Mouse (Mus musculus): ENCODE measurements around the gene Nop16. TPM values are rescaled to one million over a fixed set of nuclear protein-coding genes. Genes with fewer than 3 reads are reported as not detected.

The Nop16 gene
- polyA plus RNA-seq, 1 experiment: 87.4 TPM

DNA sequence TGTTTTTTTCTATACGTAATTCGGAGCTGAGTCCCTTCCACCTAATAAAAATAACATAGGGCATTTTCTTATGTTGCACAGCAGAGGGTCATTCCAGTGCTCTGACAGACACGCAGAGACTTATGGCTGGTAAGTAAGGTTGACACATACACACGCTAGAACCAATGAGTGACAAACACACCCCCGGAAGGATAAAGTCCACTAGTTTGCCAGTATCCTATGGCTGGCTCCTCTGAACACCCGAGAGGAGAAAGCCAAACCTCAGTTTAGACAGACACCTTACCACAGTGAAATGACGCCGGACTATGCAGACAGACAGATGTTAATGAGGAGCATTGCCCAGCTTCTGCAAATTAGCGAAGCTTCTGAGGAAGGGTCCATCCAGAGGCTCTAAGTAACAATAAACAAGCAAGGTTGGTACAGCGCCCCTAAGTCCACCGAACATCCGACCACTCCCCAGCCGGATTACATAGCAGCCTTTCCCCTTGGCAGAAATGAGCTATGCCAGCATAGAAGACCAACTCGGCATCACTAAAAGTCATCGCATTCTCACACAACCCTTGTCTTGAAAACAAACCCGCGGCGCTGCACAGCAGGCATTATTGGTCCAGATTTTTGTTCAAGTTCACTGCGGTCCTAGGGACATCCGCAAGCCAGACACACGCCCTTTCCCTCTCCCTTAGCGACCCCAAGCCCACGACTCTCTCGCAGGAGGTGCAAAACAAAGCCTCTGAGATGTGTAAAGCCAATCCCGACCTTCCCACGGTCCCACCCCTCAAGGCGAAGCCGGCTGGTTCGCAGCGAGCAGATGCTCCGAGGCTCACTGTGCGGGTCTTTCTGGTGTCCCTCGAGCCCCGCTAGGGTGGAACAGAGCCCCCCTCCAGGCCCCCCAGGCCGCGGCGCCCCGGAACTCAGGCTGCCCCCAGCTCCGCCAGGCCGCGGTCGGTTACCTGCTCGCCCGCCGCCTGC is 25.4 kb downstream of the Nop16 start:
- peaks cover 9% of the 10 kb centered on the region for H3K36me3 ChIP-seq (ENCODE audit: control insufficient read depth, insufficient read depth)
- TF ChIP-seq USF1 (IDR thresholded peaks at IDR 0.05; ENCODE audit: low read depth) (no peak), MAX (IDR thresholded peaks at IDR 0.05) (no peak)
- H3K4me3 ChIP-seq (ENCODE audit: insufficient read depth, poor library complexity, severe bottlenecking): peak overlapping the region; percentile 96
- H3K79me2 ChIP-seq (ENCODE audit: control insufficient read depth, insufficient read depth): peaks cover 38% of the 10 kb centered on the region
- peaks cover 26% of the 10 kb centered on the region for H3K79me3 ChIP-seq (ENCODE audit: low read depth)
- H3ac ChIP-seq (ENCODE audit: control insufficient read depth, insufficient read length, low read depth): peak overlapping the region; percentile 92
- H3K27me3 ChIP-seq (ENCODE audit: control insufficient read depth, insufficient read depth, insufficient read length): no peaks in the 10 kb centered on the region

DNA sequence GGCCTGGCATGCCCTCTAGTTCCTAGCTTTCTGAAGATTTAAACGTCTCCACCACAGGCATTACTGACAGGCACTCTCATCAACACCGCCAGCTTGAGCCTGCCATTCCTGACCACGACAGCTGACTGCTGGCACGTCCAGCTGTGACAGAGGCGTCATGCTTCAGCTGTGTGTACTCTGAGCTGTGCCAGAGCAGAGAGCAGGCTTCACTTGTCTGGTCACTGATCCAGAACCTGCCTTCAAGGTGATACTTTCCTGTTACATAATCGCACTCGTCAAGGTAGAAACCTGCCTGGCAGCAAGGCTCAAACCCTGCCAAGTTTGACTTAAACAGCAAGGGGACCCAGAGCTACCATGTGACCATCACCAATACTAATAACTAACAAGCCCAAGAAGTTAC is 27.3 kb downstream of the Nop16 start:
- peaks cover 38% of the 10 kb centered on the region for H3K79me2 ChIP-seq (ENCODE audit: control insufficient read depth, insufficient read depth)
- peaks cover 29% of the 10 kb centered on the region for H3K36me3 ChIP-seq (ENCODE audit: control insufficient read depth, insufficient read depth)
- no peak overlapping the region for H3K4me3 ChIP-seq (ENCODE audit: insufficient read depth, poor library complexity, severe bottlenecking)
- H3K79me3 ChIP-seq (ENCODE audit: low read depth): peaks cover 26% of the 10 kb centered on the region
- H3K27me3 ChIP-seq (ENCODE audit: control insufficient read depth, insufficient read depth, insufficient read length): no peaks in the 10 kb centered on the region
- no peak overlapping the region for H3ac ChIP-seq (ENCODE audit: control insufficient read depth, insufficient read length, low read depth)
- TF ChIP-seq MYOG (IDR thresholded peaks at IDR 0.05; ENCODE audit: control insufficient read depth, extremely low read depth, insufficient read length) (no peak), MYOD1 (IDR thresholded peaks at IDR 0.05; ENCODE audit: control insufficient read depth, insufficient read length, low read depth) (peak; percentile 33), CEBPB (IDR thresholded peaks at IDR 0.05; ENCODE audit: low read depth) (no peak)

DNA sequence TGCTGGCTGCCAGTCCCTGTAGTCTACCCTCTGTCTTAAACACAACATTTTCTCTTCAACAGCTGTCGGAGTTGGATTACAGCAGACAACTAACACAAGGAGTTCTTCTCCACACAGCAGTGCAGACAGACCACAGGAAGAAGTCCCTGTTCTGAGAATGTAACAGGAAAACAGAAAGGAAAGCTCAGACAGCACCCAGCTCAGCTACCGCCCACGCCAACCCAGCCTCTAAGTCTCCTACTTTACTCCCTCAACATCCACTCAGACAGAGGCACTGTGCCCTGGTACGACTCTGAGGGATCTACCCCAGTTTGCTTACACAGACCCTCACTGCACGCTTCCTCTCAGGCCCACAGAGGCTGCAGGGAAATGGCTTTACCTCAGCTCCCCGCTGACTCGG is 29.3 kb downstream of the Nop16 start:
- Histone ChIP-seq H3K4me3 (ENCODE audit: insufficient read depth, poor library complexity, severe bottlenecking) (no peak overlapping the region), H3ac (ENCODE audit: control insufficient read depth, insufficient read length, low read depth) (no peak overlapping the region), H3K79me3 (ENCODE audit: low read depth) (peaks cover 26% of the 10 kb centered on the region), H3K79me2 (ENCODE audit: control insufficient read depth, insufficient read depth) (peaks cover 38% of the 10 kb centered on the region), H3K36me3 (ENCODE audit: control insufficient read depth, insufficient read depth) (peaks cover 47% of the 10 kb centered on the region), H3K27me3 (ENCODE audit: control insufficient read depth, insufficient read depth, insufficient read length) (no peaks in the 10 kb centered on the region)
- TF ChIP-seq MYOG (IDR thresholded peaks at IDR 0.05; ENCODE audit: control insufficient read depth, extremely low read depth, insufficient read length) (no peak), CTCF (IDR thresholded peaks at IDR 0.05; ENCODE audit: control insufficient read depth, insufficient read depth, insufficient read length) (no peak), MYOD1 (IDR thresholded peaks at IDR 0.05; ENCODE audit: control insufficient read depth, insufficient read length, low read depth) (no peak), MAX (IDR thresholded peaks at IDR 0.05) (no peak), CEBPB (IDR thresholded peaks at IDR 0.05; ENCODE audit: low read depth) (no peak), USF1 (IDR thresholded peaks at IDR 0.05; ENCODE audit: low read depth) (no peak), FOSL1 (IDR thresholded peaks at IDR 0.05; ENCODE audit: insufficient read depth, low read length, poor library complexity, severe bottlenecking) (no peak)

DNA sequence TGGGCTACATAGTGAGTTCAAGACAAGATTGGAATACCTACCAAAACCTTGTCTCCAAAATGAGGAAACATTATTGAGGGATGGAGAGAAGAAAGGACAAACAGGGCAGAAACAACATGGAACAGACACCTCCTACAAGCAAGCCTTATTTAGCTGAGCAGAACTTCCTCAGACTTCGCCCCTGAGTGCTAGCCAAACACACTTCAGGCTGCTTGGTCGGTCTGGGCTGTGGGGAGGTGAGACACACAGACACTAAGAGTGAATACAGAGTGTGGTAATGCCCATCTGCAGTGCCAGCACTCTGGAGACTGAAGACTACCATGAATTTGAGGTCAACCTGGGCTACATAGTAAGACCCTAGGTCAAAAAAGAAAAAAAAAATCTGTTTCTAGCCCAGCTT is 30.2 kb downstream of the Nop16 start:
- H3K36me3 ChIP-seq (ENCODE audit: control insufficient read depth, insufficient read depth): peaks cover 54% of the 10 kb centered on the region
- H3K27me3 ChIP-seq (ENCODE audit: control insufficient read depth, insufficient read depth, insufficient read length): no peaks in the 10 kb centered on the region
- H3K4me3 ChIP-seq (ENCODE audit: insufficient read depth, poor library complexity, severe bottlenecking): no peak overlapping the region
- no peak for TF ChIP-seq FOSL1 (IDR thresholded peaks at IDR 0.05; ENCODE audit: insufficient read depth, low read length, poor library complexity, severe bottlenecking)
- TF ChIP-seq MYOG (IDR thresholded peaks at IDR 0.05; ENCODE audit: control insufficient read depth, extremely low read depth, insufficient read length): no peak
- no peak for TF ChIP-seq USF1 (IDR thresholded peaks at IDR 0.05; ENCODE audit: low read depth)
- no peak for TF ChIP-seq CTCF (IDR thresholded peaks at IDR 0.05; ENCODE audit: control insufficient read depth, insufficient read depth, insufficient read length)
- TF ChIP-seq MAX (IDR thresholded peaks at IDR 0.05): no peak
- no peak overlapping the region for H3ac ChIP-seq (ENCODE audit: control insufficient read depth, insufficient read length, low read depth)
- peaks cover 34% of the 10 kb centered on the region for H3K79me2 ChIP-seq (ENCODE audit: control insufficient read depth, insufficient read depth)
- peaks cover 21% of the 10 kb centered on the region for H3K79me3 ChIP-seq (ENCODE audit: low read depth)

DNA sequence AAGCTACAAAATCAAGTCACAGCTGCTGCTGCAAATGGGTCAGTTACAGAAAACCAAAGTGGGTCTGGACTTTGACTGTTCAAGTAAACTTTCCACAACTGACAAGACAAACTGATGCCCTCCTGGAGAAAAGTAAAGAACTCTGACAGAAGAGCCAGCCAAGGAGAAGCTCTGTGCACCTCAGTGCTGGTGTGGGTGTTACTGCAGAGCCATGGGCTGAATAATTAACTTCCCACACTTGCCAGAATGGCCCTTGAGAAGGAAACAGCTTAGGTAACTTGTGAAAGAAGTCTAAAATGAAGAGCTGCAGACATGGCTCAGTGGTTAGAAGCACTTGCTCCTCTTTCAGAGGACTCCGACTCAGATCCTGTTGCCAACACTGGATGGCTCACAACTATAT is 32.2 kb downstream of the Nop16 start:
- Histone ChIP-seq H3K79me3 (ENCODE audit: low read depth) (peaks cover 2% of the 10 kb centered on the region), H3ac (ENCODE audit: control insufficient read depth, insufficient read length, low read depth) (no peak overlapping the region), H3K27me3 (ENCODE audit: control insufficient read depth, insufficient read depth, insufficient read length) (no peaks in the 10 kb centered on the region), H3K79me2 (ENCODE audit: control insufficient read depth, insufficient read depth) (peaks cover 14% of the 10 kb centered on the region), H3K36me3 (ENCODE audit: control insufficient read depth, insufficient read depth) (peaks cover 72% of the 10 kb centered on the region), H3K4me3 (ENCODE audit: insufficient read depth, poor library complexity, severe bottlenecking) (no peak overlapping the region)
- TF ChIP-seq USF1 (IDR thresholded peaks at IDR 0.05; ENCODE audit: low read depth) (no peak), MAX (IDR thresholded peaks at IDR 0.05) (no peak), MYOD1 (IDR thresholded peaks at IDR 0.05; ENCODE audit: control insufficient read depth, insufficient read length, low read depth) (no peak), MYOG (IDR thresholded peaks at IDR 0.05; ENCODE audit: control insufficient read depth, extremely low read depth, insufficient read length) (no peak), CTCF (IDR thresholded peaks at IDR 0.05; ENCODE audit: control insufficient read depth, insufficient read depth, insufficient read length) (no peak), CEBPB (IDR thresholded peaks at IDR 0.05; ENCODE audit: low read depth) (no peak), FOSL1 (IDR thresholded peaks at IDR 0.05; ENCODE audit: insufficient read depth, low read length, poor library complexity, severe bottlenecking) (no peak)

DNA sequence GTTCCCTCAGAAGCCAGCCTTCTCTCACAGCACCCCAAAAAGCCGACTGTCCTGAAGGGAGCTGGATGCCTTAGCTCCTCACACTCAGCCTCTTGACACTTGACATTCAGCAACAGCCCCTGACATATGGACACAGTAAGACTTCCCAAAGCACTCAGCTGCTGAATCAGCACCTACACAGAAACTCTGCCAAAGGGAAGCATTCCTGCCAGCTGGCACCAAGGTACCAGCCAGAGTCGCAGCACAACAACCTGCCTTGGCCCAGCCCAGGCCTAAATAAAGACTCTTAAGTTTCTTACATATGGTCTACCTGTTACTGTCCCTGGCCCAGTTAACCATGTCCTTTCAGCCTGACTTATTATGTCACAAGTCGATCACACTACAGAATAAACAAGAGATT is 33.1 kb downstream of the Nop16 start:
- Histone ChIP-seq H3K36me3 (ENCODE audit: control insufficient read depth, insufficient read depth) (peaks cover 80% of the 10 kb centered on the region), H3K79me2 (ENCODE audit: control insufficient read depth, insufficient read depth) (peaks cover 5% of the 10 kb centered on the region), H3ac (ENCODE audit: control insufficient read depth, insufficient read length, low read depth) (no peak overlapping the region), H3K27me3 (ENCODE audit: control insufficient read depth, insufficient read depth, insufficient read length) (no peaks in the 10 kb centered on the region), H3K79me3 (ENCODE audit: low read depth) (no peaks in the 10 kb centered on the region), H3K4me3 (ENCODE audit: insufficient read depth, poor library complexity, severe bottlenecking) (no peak overlapping the region)
- TF ChIP-seq FOSL1 (IDR thresholded peaks at IDR 0.05; ENCODE audit: insufficient read depth, low read length, poor library complexity, severe bottlenecking) (no peak), MYOD1 (IDR thresholded peaks at IDR 0.05; ENCODE audit: control insufficient read depth, insufficient read length, low read depth) (no peak), MAX (IDR thresholded peaks at IDR 0.05) (no peak), CEBPB (IDR thresholded peaks at IDR 0.05; ENCODE audit: low read depth) (no peak), CTCF (IDR thresholded peaks at IDR 0.05; ENCODE audit: control insufficient read depth, insufficient read depth, insufficient read length) (no peak), MYOG (IDR thresholded peaks at IDR 0.05; ENCODE audit: control insufficient read depth, extremely low read depth, insufficient read length) (no peak), USF1 (IDR thresholded peaks at IDR 0.05; ENCODE audit: low read depth) (no peak)
